Mouse (Mus musculus) MEL (cell line): ENCODE data around the gene Zfand6. TPM values are rescaled to one million over a fixed set of nuclear protein-coding genes. Genes with fewer than 3 reads are reported as not detected.

ENCODE experiments used
- DNase-seq: peaks from one replicate; pipeline ENCODE4 v3.0.0; 2011; ENCODE audit warnings: low read depth, low spot score
- H3K27ac ChIP-seq: 2 replicates; pipeline ENCODE4 v1.5.1; 2012; ENCODE audit warnings: low read depth, mild to moderate bottlenecking, control low read depth, low read length, moderate library complexity; ENCODE audit not compliant: control insufficient read depth
- H3K27me3 ChIP-seq, 2 experiments: fragments of 150-350 bp in 1 of 2; sonication (generic) in 1 of 2; 2 replicates each; pipeline ENCODE4 v1.6.1; 2012; ENCODE audit warnings: low read length in 2 of 2, mild to moderate bottlenecking in 2 of 2, improper control_type of control experiment in 1 of 2, moderate library complexity in 1 of 2; ENCODE audit not compliant: insufficient read depth in 2 of 2, control insufficient read depth in 1 of 2
- H3K36me3 ChIP-seq, 2 experiments: 2 replicates each; pipeline ENCODE4 v1.6.1; 2012 to 2014; ENCODE audit warnings: low read length in 2 of 2, improper control_type of control experiment in 1 of 2, inconsistent platforms in 1 of 2, mild to moderate bottlenecking in 1 of 2; ENCODE audit not compliant: insufficient read depth in 2 of 2, control insufficient read depth in 1 of 2
- H3K4me1 ChIP-seq, 2 experiments: fragments of 150-350 bp in 1 of 2; sonication (generic) in 1 of 2; 2 replicates each; pipeline ENCODE4 v1.6.1; 2012; ENCODE audit warnings: low read length in 2 of 2, improper control_type of control experiment in 1 of 2, mild to moderate bottlenecking in 1 of 2; ENCODE audit not compliant: insufficient read depth in 2 of 2, control insufficient read depth in 1 of 2
- H3K4me3 ChIP-seq, 2 experiments: fragments of 150-350 bp in 1 of 2; sonication (generic) in 1 of 2; 2 replicates each; pipeline ENCODE4 v1.5.1; 2012; ENCODE audit warnings: low read depth in 2 of 2, low read length in 2 of 2, mild to moderate bottlenecking in 2 of 2, moderate library complexity in 2 of 2, control low read depth in 1 of 2, improper control_type of control experiment in 1 of 2; ENCODE audit not compliant: control insufficient read depth in 1 of 2, insufficient read depth in 1 of 2
- H3K79me2 ChIP-seq: 2 replicates; pipeline ENCODE4 v1.6.1; 2012; ENCODE audit warnings: mild to moderate bottlenecking, low read length, moderate library complexity; ENCODE audit not compliant: control insufficient read depth, poor library complexity, insufficient read depth
- H3K9ac ChIP-seq: 2 replicates; pipeline ENCODE4 v1.6.1; 2012; ENCODE audit warnings: low read depth, mild to moderate bottlenecking, control low read depth, low read length, moderate library complexity; ENCODE audit not compliant: control insufficient read depth, poor library complexity, severe bottlenecking
- H3K9me3 ChIP-seq: fragments of 150-350 bp; sonication (generic); replicated peaks from 2 replicates; pipeline ENCODE4 v1.6.1; 2012; ENCODE audit warnings: mild to moderate bottlenecking, low read length, improper control_type of control experiment, moderate library complexity; ENCODE audit not compliant: insufficient read depth
- BHLHE40 ChIP-seq: IDR thresholded peaks from 2 replicates; pipeline ENCODE4 v1.6.1; 2012; ENCODE audit warnings: low read depth, mild to moderate bottlenecking, inconsistent platforms, low read length, improper control_type of control experiment, borderline replicate concordance
- CHD1 ChIP-seq: IDR thresholded peaks from 2 replicates; pipeline ENCODE4 v1.6.1; 2012; ENCODE audit warnings: low read depth, mild to moderate bottlenecking, inconsistent platforms, low read length, improper control_type of control experiment
- CHD2 ChIP-seq: IDR thresholded peaks from 2 replicates; pipeline ENCODE4 v1.6.1; 2011; ENCODE audit warnings: low read length, improper control_type of control experiment
- CTCF ChIP-seq, 3 experiments: IDR thresholded peaks in 2 of 3; conservative IDR thresholded peaks in 1 of 3; 2 replicates each; pipeline ENCODE4 v1.5.1; 2011 to 2012; ENCODE audit warnings: low read length in 3 of 3, low read depth in 2 of 3, mild to moderate bottlenecking in 2 of 3, improper control_type of control experiment in 1 of 3, inconsistent platforms in 1 of 3, mixed read lengths in 1 of 3, moderate library complexity in 1 of 3; ENCODE audit not compliant: control insufficient read depth in 1 of 3, insufficient read depth in 1 of 3, poor library complexity in 1 of 3, severe bottlenecking in 1 of 3
- E2F4 ChIP-seq: IDR thresholded peaks from 2 replicates; pipeline ENCODE4 v1.6.1; 2011; ENCODE audit warnings: low read depth, low read length, improper control_type of control experiment, borderline replicate concordance
- ELF1 ChIP-seq: IDR thresholded peaks from 2 replicates; pipeline ENCODE4 v1.6.1; 2014; ENCODE audit warnings: low read depth, mild to moderate bottlenecking, inconsistent platforms, low read length, improper control_type of control experiment, moderate library complexity
- ETS1 ChIP-seq: IDR thresholded peaks from 2 replicates; pipeline ENCODE4 v1.6.1; 2012; ENCODE audit warnings: low read depth, mild to moderate bottlenecking, inconsistent platforms, low read length, improper control_type of control experiment, moderate library complexity
- GABPA ChIP-seq: IDR thresholded peaks from 2 replicates; pipeline ENCODE4 v1.6.1; 2012; ENCODE audit warnings: low read depth, mild to moderate bottlenecking, inconsistent platforms, low read length, improper control_type of control experiment, moderate library complexity
- HCFC1 ChIP-seq: IDR thresholded peaks from 2 replicates; pipeline ENCODE4 v1.6.1; 2012; ENCODE audit warnings: low read depth, mild to moderate bottlenecking, inconsistent platforms, low read length, improper control_type of control experiment, moderate library complexity
- MAFK ChIP-seq: IDR thresholded peaks from 2 replicates; pipeline ENCODE4 v1.6.1; 2011; ENCODE audit warnings: low read depth, mild to moderate bottlenecking, low read length, improper control_type of control experiment, borderline replicate concordance
- MAX ChIP-seq: IDR thresholded peaks from 2 replicates; pipeline ENCODE4 v1.6.1; 2011; ENCODE audit warnings: low read length, improper control_type of control experiment
- MAZ ChIP-seq: IDR thresholded peaks from 2 replicates; pipeline ENCODE4 v1.6.1; 2012; ENCODE audit warnings: low read depth, mild to moderate bottlenecking, inconsistent platforms, low read length, improper control_type of control experiment
- MYB ChIP-seq: IDR thresholded peaks from 2 replicates; pipeline ENCODE4 v1.6.1; 2011; ENCODE audit warnings: mild to moderate bottlenecking, low read depth, low read length, improper control_type of control experiment
- POLR2AphosphoS5 ChIP-seq: IDR thresholded peaks from 2 replicates; pipeline ENCODE4 v1.6.1; 2012; ENCODE audit warnings: low read depth, borderline replicate concordance, mild to moderate bottlenecking, inconsistent platforms, low read length, moderate library complexity, mixed read lengths
- RAD21 ChIP-seq: IDR thresholded peaks from 2 replicates; pipeline ENCODE4 v1.6.1; 2011; ENCODE audit warnings: mild to moderate bottlenecking, low read depth, low read length, improper control_type of control experiment
- SIN3A ChIP-seq: IDR thresholded peaks from 2 replicates; pipeline ENCODE4 v1.6.1; 2012; ENCODE audit warnings: low read length, improper control_type of control experiment, inconsistent platforms
- SMC3 ChIP-seq: IDR thresholded peaks from 2 replicates; pipeline ENCODE4 v1.6.1; 2011; ENCODE audit warnings: low read depth, low read length, improper control_type of control experiment
- UBTF ChIP-seq: IDR thresholded peaks from 2 replicates; pipeline ENCODE4 v1.6.1; 2012; ENCODE audit warnings: low read depth, mild to moderate bottlenecking, inconsistent platforms, low read length, improper control_type of control experiment, moderate library complexity, borderline replicate concordance; ENCODE audit not compliant: insufficient read depth
- USF1 ChIP-seq: IDR thresholded peaks from 2 replicates; pipeline ENCODE4 v1.6.1; 2014; ENCODE audit warnings: low read depth, mild to moderate bottlenecking, inconsistent platforms, low read length, improper control_type of control experiment, moderate library complexity
- USF2 ChIP-seq, 2 experiments: IDR thresholded peaks; 2 replicates each; pipeline ENCODE4 v1.6.1; 2011 to 2012; ENCODE audit warnings: improper control_type of control experiment in 2 of 2, low read length in 2 of 2, borderline replicate concordance in 1 of 2, inconsistent platforms in 1 of 2, low read depth in 1 of 2, mild to moderate bottlenecking in 1 of 2; ENCODE audit not compliant: insufficient read depth in 1 of 2
- ZMIZ1 ChIP-seq: IDR thresholded peaks from 2 replicates; pipeline ENCODE4 v1.6.1; 2012; ENCODE audit warnings: low read depth, mild to moderate bottlenecking, inconsistent platforms, low read length, improper control_type of control experiment, moderate library complexity
- ZNF384 ChIP-seq: IDR thresholded peaks from 2 replicates; pipeline ENCODE4 v1.6.1; 2012; ENCODE audit warnings: low read depth, mild to moderate bottlenecking, inconsistent platforms, low read length, improper control_type of control experiment
- polyA plus RNA-seq, 2 experiments: library from polyadenylated mRNA; stranded (reverse) in 1 of 2; unstranded in 1 of 2; fragments of >175 nt in 1 of 2; fragments of >200 nt in 1 of 2; gene quantifications; 2 replicates each; pipeline versions ENCODE4 v1.2.1 to v1.2.4; 2012; ENCODE audit warnings: low replicate concordance in 2 of 2, low read depth in 1 of 2; ENCODE audit not compliant: insufficient read length in 2 of 2, insufficient read depth in 1 of 2, missing spikeins in 1 of 2
- total RNA-seq: library from RNA; depleted of rRNA; stranded (reverse); fragments of 300-350 nt; gene quantifications from 2 replicates; pipeline ENCODE4 v1.2.3, GENCODE M21; 2012

Zfand6 gene
- total and polyA plus RNA-seq, 3 experiments: 20.3 to 315 (median 39.9) TPM

- TF ChIP-seq CHD1 (no peak), MAFK (no peak), ZMIZ1 (peak; percentile 65; the same call in 1 of the 2 replicates), E2F4 (no peak)
- TF ChIP-seq, all 39 proteins: peak for 10
Measured at GRCm38 (mm10) chr7:84689251-84690100, at the start of gene Zfand6 (continued).

- Histone ChIP-seq H3K27ac (no peak overlapping the region), H3K36me3 (no peaks in the 10 kb centered on the region), H3K27me3 (no peaks in the 10 kb centered on the region), H3K4me1 (no peaks in the 10 kb centered on the region), H3K9me3 (no peaks in the 10 kb centered on the region), H3K9ac (no peak overlapping the region), H3K4me3 (no peak overlapping the region), H3K79me2 (no peaks in the 10 kb centered on the region)
- no peak for DNase-seq
- TF ChIP-seq SIN3A (no peak), MAX (no peak), ZMIZ1 (no peak), MAZ (no peak), UBTF (no peak)
Measured at GRCm38 (mm10) chr7:84736803-84737202, 47.0 kb upstream of the Zfand6 start.

- no peak overlapping the region for H3K27ac ChIP-seq
- H3K4me3 ChIP-seq: no peak overlapping the region
- H3K9ac ChIP-seq: no peak overlapping the region
- H3K9me3 ChIP-seq: no peaks in the 10 kb centered on the region
- no peak for TF ChIP-seq CHD2
- TF ChIP-seq RAD21: no peak
- TF ChIP-seq CTCF (IDR thresholded peaks at IDR 0.05 in 2 of 3, conservative IDR thresholded peaks at IDR 0.05 in 1 of 3; ENCODE audit: control insufficient read depth in 1 of 3, insufficient read depth in 1 of 3, low read depth in 2 of 3, low read length in 3 of 3, poor library complexity in 1 of 3, severe bottlenecking in 1 of 3): no peak
- no peak for TF ChIP-seq SIN3A
- no peak for TF ChIP-seq MAX
- no peak for TF ChIP-seq USF1
- TF ChIP-seq BHLHE40: no peak
- no peak for TF ChIP-seq ETS1
- no peak for TF ChIP-seq USF2 (IDR thresholded peaks at IDR 0.05; ENCODE audit: borderline replicate concordance in 1 of 2, insufficient read depth in 1 of 2, low read depth in 1 of 2, low read length in 2 of 2)
- no peak for TF ChIP-seq ZNF384
- no peak for TF ChIP-seq MAFK
- no peak for TF ChIP-seq POLR2AphosphoS5
- TF ChIP-seq MYB: no peak
- TF ChIP-seq HCFC1: no peak
- TF ChIP-seq ELF1: no peak
- no peak for TF ChIP-seq GABPA
- TF ChIP-seq ZMIZ1: no peak
- TF ChIP-seq SMC3: no peak
- TF ChIP-seq E2F4: no peak
- TF ChIP-seq UBTF: no peak
- H3K4me1 ChIP-seq: no peaks in the 10 kb centered on the region
- no peaks in the 10 kb centered on the region for H3K79me2 ChIP-seq
- no peaks in the 10 kb centered on the region for H3K27me3 ChIP-seq
- DNase-seq: no peak
- no peaks in the 10 kb centered on the region for H3K36me3 ChIP-seq
Measured at GRCm38 (mm10) chr7:84733038-84733437, 43.3 kb upstream of the Zfand6 start.
